Mouse (Mus musculus) E14TG2a.4 (cell line): ENCODE measurements at regions not wholly inside any gene's neighbourhood (a gene's known extent, or its start where the extent isn't known, plus 50 kb on each side); places are given as distances from the start of the nearest gene placed in this dataset.

Experiments
- H3K27me3 ChIP-seq: 2 replicates; pipeline ENCODE4 v1.6.1; 2014; ENCODE audit warnings: low read length, control low read depth; ENCODE audit not compliant: insufficient read depth
- H3K36me3 ChIP-seq: 2 replicates; pipeline ENCODE4 v1.6.1; 2014; ENCODE audit warnings: low read length, control low read depth; ENCODE audit not compliant: insufficient read depth
- H3K4me1 ChIP-seq: replicated peaks from 2 replicates; pipeline ENCODE4 v1.6.1; 2014; ENCODE audit warnings: low read depth, low read length, control low read depth
- H3K4me3 ChIP-seq: replicated peaks from 2 replicates; pipeline ENCODE4 v1.5.1; 2014; ENCODE audit warnings: mild to moderate bottlenecking, low read length
- H3K9me3 ChIP-seq: 2 replicates; pipeline ENCODE4 v1.6.1; 2014; ENCODE audit warnings: low read length, control low read depth
- CTCF ChIP-seq: conservative IDR thresholded peaks from 2 replicates; pipeline ENCODE4 v1.5.1; 2014; ENCODE audit warnings: low read length
- NANOG ChIP-seq: IDR thresholded peaks from 2 replicates; pipeline ENCODE4 v1.6.1; 2014; ENCODE audit warnings: borderline replicate concordance, low read length, mixed read lengths
- POU5F1 ChIP-seq: IDR thresholded peaks from 2 replicates; pipeline ENCODE4 v1.6.1; 2014; ENCODE audit warnings: low read length, borderline replicate concordance

- TF ChIP-seq NANOG (no peak), POU5F1 (no peak), CTCF (no peak)
- no peak overlapping the region for H3K4me3 ChIP-seq
- peaks cover 14% of the 10 kb centered on the region for H3K4me1 ChIP-seq
- H3K9me3 ChIP-seq, result peaks cover 16% of the 10 kb centered on the region
- no peaks in the 10 kb centered on the region for H3K36me3 ChIP-seq
- H3K27me3 ChIP-seq, result no peaks in the 10 kb centered on the region
Observed at GRCm38 (mm10) chr4:10753176-10753575, 121.1 kb upstream of the 2610301B20Rik start.

- no peaks in the 10 kb centered on the region for H3K4me1 ChIP-seq
- TF ChIP-seq NANOG (no peak), CTCF (no peak), POU5F1 (no peak)
- H3K4me3 ChIP-seq, result no peak overlapping the region
- H3K27me3 ChIP-seq, result no peaks in the 10 kb centered on the region
- H3K36me3 ChIP-seq, result no peaks in the 10 kb centered on the region
- peaks cover 32% of the 10 kb centered on the region for H3K9me3 ChIP-seq
Observed at GRCm38 (mm10) chr4:10759491-10759890, 114.8 kb upstream of the 2610301B20Rik start.

GRCm38 (mm10) chr4:10767676-10768075 is 106.6 kb upstream of the 2610301B20Rik start:
- Histone ChIP-seq H3K27me3 (no peaks in the 10 kb centered on the region), H3K4me3 (no peak overlapping the region), H3K9me3 (0 out of 2 replicates have a peak, but pooled peaks cover 3% of the 10 kb centered on the region), H3K4me1 (no peaks in the 10 kb centered on the region), H3K36me3 (no peaks in the 10 kb centered on the region)
- TF ChIP-seq NANOG (no peak), POU5F1 (no peak), CTCF (no peak)

DNA sequence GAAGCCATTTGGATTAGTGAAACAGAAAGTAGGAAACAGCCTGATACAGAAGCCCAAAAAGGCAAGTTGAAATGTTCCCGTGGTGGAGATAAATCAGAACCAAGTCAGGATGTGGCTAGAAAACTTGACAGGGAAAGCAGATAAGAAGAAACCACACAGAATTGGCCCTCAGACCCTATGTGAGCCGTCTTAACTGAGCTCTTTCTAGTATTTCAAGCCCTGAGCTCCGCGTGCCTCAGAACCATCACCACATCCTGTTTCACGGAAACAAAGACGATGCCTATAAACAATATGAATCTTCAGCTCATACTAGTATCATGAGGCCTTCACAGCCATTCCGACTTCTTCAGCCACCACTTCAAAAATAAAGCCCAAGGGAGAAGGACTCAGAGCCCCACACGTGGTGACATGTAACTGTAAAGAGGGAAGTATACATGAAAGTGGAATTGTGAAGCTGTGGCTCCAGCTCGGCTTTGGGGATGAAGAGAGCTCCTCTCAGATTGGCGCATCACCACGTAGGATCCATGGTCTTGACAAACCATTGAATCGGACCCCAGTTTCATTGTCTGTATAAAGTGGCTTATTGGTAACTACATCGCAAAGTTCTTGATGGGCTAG is 104.2 kb upstream of the 2610301B20Rik start:
- no peaks in the 10 kb centered on the region for H3K4me1 ChIP-seq
- H3K4me3 ChIP-seq, result no peak overlapping the region
- H3K9me3 ChIP-seq, result 0 out of 2 replicates have a peak, but pooled peaks cover 3% of the 10 kb centered on the region
- no peak for TF ChIP-seq POU5F1
- TF ChIP-seq CTCF, result no peak
- TF ChIP-seq NANOG, result no peak
- H3K27me3 ChIP-seq, result no peaks in the 10 kb centered on the region
- H3K36me3 ChIP-seq, result no peaks in the 10 kb centered on the region

DNA sequence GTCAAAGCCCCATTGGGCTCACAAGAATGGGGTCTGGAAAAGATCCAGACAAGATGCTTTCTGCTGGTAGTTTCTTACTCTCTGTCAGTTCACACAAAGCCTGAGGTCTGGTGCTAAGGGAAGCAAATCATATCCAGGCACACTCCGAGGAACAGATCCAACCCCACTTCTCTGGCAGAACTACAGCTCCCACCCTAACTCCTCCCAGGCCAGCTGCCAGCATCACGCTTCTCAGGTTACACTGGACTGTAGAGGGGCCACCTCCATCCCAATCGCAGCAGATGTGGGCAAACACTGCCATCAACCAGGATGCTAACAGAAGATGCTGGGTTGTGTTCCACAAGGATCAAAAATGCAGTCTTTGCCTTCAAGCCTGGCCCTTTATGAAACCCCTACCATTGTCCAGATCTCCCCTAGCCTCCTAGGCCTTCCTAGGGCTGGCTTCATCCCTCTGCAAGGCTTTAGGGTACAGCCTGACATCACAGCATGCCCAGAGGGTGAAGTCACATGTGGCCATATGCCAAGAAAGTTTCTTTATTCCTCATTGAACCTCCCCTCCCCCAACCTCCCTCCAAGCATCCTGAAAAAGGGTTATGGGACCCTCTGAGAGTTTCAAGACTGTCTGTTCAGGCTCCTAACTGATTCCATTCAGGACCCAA is 99.6 kb upstream of the 2610301B20Rik start:
- no peak overlapping the region for H3K4me3 ChIP-seq
- H3K4me1 ChIP-seq, result no peaks in the 10 kb centered on the region
- H3K36me3 ChIP-seq, result no peaks in the 10 kb centered on the region
- 0 out of 2 replicates have a peak, but pooled peaks cover 3% of the 10 kb centered on the region for H3K9me3 ChIP-seq
- no peaks in the 10 kb centered on the region for H3K27me3 ChIP-seq
- TF ChIP-seq NANOG, result no peak

- Histone ChIP-seq H3K9me3 (no peaks in the 10 kb centered on the region), H3K36me3 (no peaks in the 10 kb centered on the region)
- TF ChIP-seq CTCF, result no peak
Observed at GRCm38 (mm10) chr4:10786701-10787100, 87.6 kb upstream of the 2610301B20Rik start.

DNA sequence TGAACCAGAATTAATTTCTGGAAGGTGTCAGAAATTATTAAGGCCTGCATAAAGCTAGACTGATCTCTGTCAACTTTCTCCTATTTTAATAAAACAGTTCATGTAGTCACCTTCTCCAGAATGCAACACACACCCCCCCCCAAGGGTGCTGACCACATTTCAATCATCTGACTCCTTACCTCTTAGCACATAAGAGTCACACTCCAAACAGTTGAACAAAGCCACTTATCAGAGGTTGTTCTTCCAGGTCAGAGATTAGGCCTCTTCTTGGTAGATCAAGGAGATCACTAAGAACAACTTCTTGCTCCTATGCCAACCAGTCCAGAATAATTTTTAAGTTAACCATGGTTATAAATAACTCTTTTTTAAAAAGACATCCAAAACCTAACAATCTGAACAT is 86.0 kb upstream of the 2610301B20Rik start:
- no peaks in the 10 kb centered on the region for H3K9me3 ChIP-seq
- no peaks in the 10 kb centered on the region for H3K36me3 ChIP-seq
- TF ChIP-seq POU5F1 (no peak), NANOG (no peak), CTCF (no peak)
- H3K27me3 ChIP-seq, result no peaks in the 10 kb centered on the region
- H3K4me1 ChIP-seq, result no peaks in the 10 kb centered on the region
- H3K4me3 ChIP-seq, result no peak overlapping the region

More at GRCm38 (mm10) chr4:10786701-10787100, 87.6 kb upstream of the 2610301B20Rik start:
- no peaks in the 10 kb centered on the region for H3K27me3 ChIP-seq
- H3K4me1 ChIP-seq, result no peaks in the 10 kb centered on the region
- no peak overlapping the region for H3K4me3 ChIP-seq

- H3K36me3 ChIP-seq, result no peaks in the 10 kb centered on the region
- H3K27me3 ChIP-seq, result no peaks in the 10 kb centered on the region
- no peak overlapping the region for H3K4me3 ChIP-seq
- H3K9me3 ChIP-seq, result no peaks in the 10 kb centered on the region
- H3K4me1 ChIP-seq, result no peaks in the 10 kb centered on the region
- TF ChIP-seq CTCF (no peak), NANOG (no peak), POU5F1 (no peak)
Observed at GRCm38 (mm10) chr4:10789141-10789540, 85.2 kb upstream of the 2610301B20Rik start.

DNA sequence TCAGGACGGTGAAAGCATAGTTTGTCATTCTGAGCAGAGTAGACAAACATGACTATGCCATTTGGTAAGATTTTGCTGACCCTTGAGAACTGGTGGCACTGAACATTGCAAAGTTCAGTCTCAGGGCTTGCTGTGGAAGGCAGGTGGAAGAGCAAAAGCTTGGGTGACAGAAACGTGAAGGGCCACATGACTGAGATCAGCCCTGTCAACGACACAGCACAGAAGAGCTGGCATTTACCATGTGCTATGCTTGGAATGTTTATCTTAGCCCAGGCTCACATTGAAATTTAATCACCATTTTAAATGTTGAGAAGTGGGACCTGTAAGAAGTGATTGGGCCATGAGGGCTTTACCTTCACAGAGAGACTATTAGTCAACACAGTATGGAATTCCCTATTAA is 81.7 kb upstream of the 2610301B20Rik start:
- Histone ChIP-seq H3K27me3 (no peaks in the 10 kb centered on the region), H3K36me3 (no peaks in the 10 kb centered on the region), H3K9me3 (no peaks in the 10 kb centered on the region), H3K4me3 (no peak overlapping the region), H3K4me1 (no peaks in the 10 kb centered on the region)
- TF ChIP-seq NANOG (no peak), POU5F1 (no peak), CTCF (no peak)
